Mouse (Mus musculus): Measurements from ENCODE around the gene Cinp. TPM values are rescaled to one million over a fixed set of nuclear protein-coding genes. Genes with fewer than 3 reads are reported as not detected.

Cinp gene
- total and polyA plus RNA-seq, 3 experiments: 162 to 210 TPM; not detected in 1

DNA sequence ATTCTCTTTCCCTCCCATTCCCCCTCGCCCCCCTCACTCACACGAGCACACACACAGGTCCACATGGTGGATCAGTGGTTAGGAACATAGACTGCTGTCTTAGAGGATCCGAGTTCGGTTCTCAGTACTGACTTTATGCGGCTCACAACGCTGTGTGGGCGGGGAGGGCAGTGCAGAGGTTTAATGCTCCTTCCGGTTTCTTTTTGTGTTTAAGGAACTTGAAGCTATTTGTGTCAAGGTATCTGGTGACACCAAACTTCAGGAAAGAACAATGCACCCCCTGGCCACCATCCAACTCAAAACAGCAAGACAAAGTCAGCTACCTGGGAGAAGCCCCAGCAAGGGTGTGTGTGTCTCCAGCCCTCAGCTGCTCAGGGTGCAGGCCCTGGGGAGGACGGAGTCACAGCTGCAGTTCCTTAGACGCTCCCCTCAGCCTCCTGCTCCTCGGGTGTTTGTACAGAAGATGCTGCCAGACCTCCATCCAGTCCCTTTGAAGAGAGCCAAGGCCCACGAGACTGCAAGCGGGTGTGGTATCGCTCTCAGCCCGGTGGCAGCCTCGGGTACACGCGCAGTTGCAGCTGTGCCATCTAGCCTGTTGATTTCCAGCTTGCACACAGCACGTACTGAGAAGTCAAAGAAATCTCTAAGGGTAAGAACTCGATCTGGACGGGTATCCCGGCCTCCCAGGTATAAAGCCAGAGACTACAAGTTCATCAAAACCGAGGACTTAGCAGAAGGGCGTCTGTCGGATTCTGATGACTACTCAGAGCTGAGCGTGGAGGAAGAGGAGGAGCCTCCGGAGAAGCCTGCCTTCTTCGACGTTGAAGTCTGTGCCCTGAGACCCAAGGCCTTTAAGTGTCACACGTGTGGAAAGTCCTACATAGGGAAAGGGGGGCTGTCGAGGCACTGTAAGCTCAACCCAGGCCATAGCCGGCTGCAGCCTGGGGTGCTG is 33.9 kb downstream of the Cinp start:
- Histone ChIP-seq H3K79me2 (ENCODE audit: control insufficient read depth, insufficient read depth, low read length, poor library complexity) (peaks cover 6% of the 10 kb centered on the region; the same call in 1 of the 2 replicates), H3K9ac (ENCODE audit: control insufficient read depth, low read depth, low read length, poor library complexity, severe bottlenecking) (0 out of 2 replicates have a peak overlapping the region, but pooled peaks have one; percentile 8), H3K27ac (ENCODE audit: control insufficient read depth, low read depth, low read length) (0 out of 2 replicates have a peak overlapping the region, but pooled peaks have one; percentile 10), H3K9me3 (replicated peaks; ENCODE audit: insufficient read depth, low read length) (no peaks in the 10 kb centered on the region), H3K27me3 (ENCODE audit: control insufficient read depth in 1 of 2, insufficient read depth in 2 of 2, low read length in 2 of 2) (no peaks in the 10 kb centered on the region), H3K36me3 (ENCODE audit: control insufficient read depth in 1 of 2, insufficient read depth in 2 of 2, low read length in 2 of 2) (peaks cover 0 to 23% of the 10 kb centered on the region in 2 experiments; a peak in 2 of 4 replicates), H3K4me3 (ENCODE audit: control insufficient read depth in 1 of 2, insufficient read depth in 1 of 2, low read depth in 2 of 2, low read length in 2 of 2) (no peak overlapping the region), H3K4me1 (ENCODE audit: control insufficient read depth in 1 of 2, insufficient read depth in 2 of 2, low read length in 2 of 2) (peaks cover 5 to 49% of the 10 kb centered on the region in 2 experiments)
- 0 out of 2 replicates have a peak, but pooled peaks have one; percentile 24 for TF ChIP-seq ELF1 (IDR thresholded peaks at IDR 0.05; ENCODE audit: low read depth, low read length)
- TF ChIP-seq SIN3A (IDR thresholded peaks at IDR 0.05; ENCODE audit: low read length): 0 out of 2 replicates have a peak, but pooled peaks have one; percentile 22
- no peak for TF ChIP-seq TCF12 (IDR thresholded peaks at IDR 0.05; ENCODE audit: low read depth, low read length)
- peak; percentile 76 for DNase-seq (ENCODE audit: low read depth, low spot score)

DNA sequence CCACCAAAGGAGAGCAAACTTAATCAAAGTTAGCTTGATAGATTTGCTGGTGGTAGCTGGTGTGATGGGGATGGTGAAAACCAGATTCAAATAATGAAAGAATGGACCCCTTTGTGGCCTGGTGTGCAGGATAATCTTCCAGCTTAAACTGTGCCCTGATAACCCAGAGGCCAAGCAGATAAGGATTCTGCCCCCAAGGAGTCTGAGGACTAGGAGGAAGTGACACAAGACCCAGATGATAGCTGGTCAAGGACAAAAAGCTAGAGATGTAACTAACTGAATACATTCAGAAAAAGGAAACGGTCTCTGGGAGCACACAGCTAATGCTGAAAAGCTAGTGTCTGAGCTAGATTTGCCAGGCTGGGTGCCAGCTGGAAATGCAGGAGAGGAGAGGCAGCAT is 37.0 kb downstream of the Cinp start:
- no peaks in the 10 kb centered on the region for H3K9me3 ChIP-seq (replicated peaks; ENCODE audit: insufficient read depth, low read length)
- no peaks in the 10 kb centered on the region for H3K27me3 ChIP-seq (ENCODE audit: control insufficient read depth in 1 of 2, insufficient read depth in 2 of 2, low read length in 2 of 2)
- peaks cover 0 to 10% of the 10 kb centered on the region in 2 experiments; a peak in 2 of 4 replicates for H3K36me3 ChIP-seq (ENCODE audit: control insufficient read depth in 1 of 2, insufficient read depth in 2 of 2, low read length in 2 of 2)
- H3K4me3 ChIP-seq (ENCODE audit: control insufficient read depth in 1 of 2, insufficient read depth in 1 of 2, low read depth in 2 of 2, low read length in 2 of 2): peak overlapping the region; percentile 15 to 81; a peak in 3 of 4 replicates
- DNase-seq (ENCODE audit: low read depth, low spot score): peak; percentile 47
- H3K27ac ChIP-seq (ENCODE audit: control insufficient read depth, low read depth, low read length): peak overlapping the region; percentile 57
- H3K9ac ChIP-seq (ENCODE audit: control insufficient read depth, low read depth, low read length, poor library complexity, severe bottlenecking): peak overlapping the region; percentile 94
- peaks cover 6% of the 10 kb centered on the region; the same call in 1 of the 2 replicates for H3K79me2 ChIP-seq (ENCODE audit: control insufficient read depth, insufficient read depth, low read length, poor library complexity)
- H3K4me1 ChIP-seq (ENCODE audit: control insufficient read depth in 1 of 2, insufficient read depth in 2 of 2, low read length in 2 of 2): peaks cover 4 to 34% of the 10 kb centered on the region in 2 experiments
- TF ChIP-seq USF1 (IDR thresholded peaks at IDR 0.05; ENCODE audit: low read depth, low read length): no peak
- TF ChIP-seq ETS1 (IDR thresholded peaks at IDR 0.05; ENCODE audit: low read depth, low read length): peak; percentile 68
- no peak for TF ChIP-seq E2F4 (IDR thresholded peaks at IDR 0.05; ENCODE audit: borderline replicate concordance, low read depth, low read length)
- TF ChIP-seq TBP (IDR thresholded peaks at IDR 0.05; ENCODE audit: low read depth, low read length): no peak
- 0 out of 2 replicates have a peak, but pooled peaks have one; percentile 32 for TF ChIP-seq TCF12 (IDR thresholded peaks at IDR 0.05; ENCODE audit: low read depth, low read length)
- peak; percentile 51; the same call in 1 of the 2 replicates for TF ChIP-seq HCFC1 (IDR thresholded peaks at IDR 0.05; ENCODE audit: low read depth, low read length)
- peak; percentile 26; the same call in 1 of the 2 replicates for TF ChIP-seq ELF1 (IDR thresholded peaks at IDR 0.05; ENCODE audit: low read depth, low read length)
- no peak for TF ChIP-seq MXI1 (IDR thresholded peaks at IDR 0.05; ENCODE audit: low read depth, low read length)
- no peak for TF ChIP-seq POLR2A (IDR thresholded peaks at IDR 0.05; ENCODE audit: control insufficient read depth in 1 of 2, insufficient read depth in 1 of 2, low read depth in 1 of 2, low read length in 2 of 2, poor library complexity in 1 of 2)
- TF ChIP-seq ZNF384 (IDR thresholded peaks at IDR 0.05; ENCODE audit: low read depth, low read length): no peak
- TF ChIP-seq GATA1 (IDR thresholded peaks at IDR 0.05; ENCODE audit: low read depth, low read length): peak; percentile 79
- no peak for TF ChIP-seq CHD2 (IDR thresholded peaks at IDR 0.05; ENCODE audit: low read length)
- no peak for TF ChIP-seq MAX (IDR thresholded peaks at IDR 0.05; ENCODE audit: low read length)
- no peak for TF ChIP-seq SMC3 (IDR thresholded peaks at IDR 0.05; ENCODE audit: low read depth, low read length)
- TF ChIP-seq JUND (IDR thresholded peaks at IDR 0.05; ENCODE audit: low read depth, low read length): no peak
- TF ChIP-seq MAFK (IDR thresholded peaks at IDR 0.05; ENCODE audit: borderline replicate concordance, low read depth, low read length): no peak
- TF ChIP-seq UBTF (IDR thresholded peaks at IDR 0.05; ENCODE audit: borderline replicate concordance, insufficient read depth, low read depth, low read length): no peak
- TF ChIP-seq RCOR1 (IDR thresholded peaks at IDR 0.05; ENCODE audit: low read depth, low read length): peak; percentile 52; the same call in 1 of the 2 replicates
- TF ChIP-seq CHD1 (IDR thresholded peaks at IDR 0.05; ENCODE audit: low read depth, low read length): no peak
- no peak for TF ChIP-seq ZC3H11A (IDR thresholded peaks at IDR 0.05; ENCODE audit: low read depth, low read length)
- no peak for TF ChIP-seq NRF1 (IDR thresholded peaks at IDR 0.05; ENCODE audit: insufficient read depth, low read depth, low read length, poor library complexity, severe bottlenecking)
- no peak for TF ChIP-seq KAT2A (conservative IDR thresholded peaks at IDR 0.05; ENCODE audit: low read depth, low read length)
- no peak for TF ChIP-seq BHLHE40 (IDR thresholded peaks at IDR 0.05; ENCODE audit: borderline replicate concordance, low read depth, low read length)
- TF ChIP-seq POLR2AphosphoS5 (IDR thresholded peaks at IDR 0.05; ENCODE audit: borderline replicate concordance, low read depth, low read length): no peak
- TF ChIP-seq SIN3A (IDR thresholded peaks at IDR 0.05; ENCODE audit: low read length): no peak
- TF ChIP-seq CTCF (IDR thresholded peaks at IDR 0.05 in 2 of 3, conservative IDR thresholded peaks at IDR 0.05 in 1 of 3; ENCODE audit: control insufficient read depth in 1 of 3, insufficient read depth in 1 of 3, low read depth in 2 of 3, low read length in 3 of 3, poor library complexity in 1 of 3, severe bottlenecking in 1 of 3): no peak
- TF ChIP-seq POLR2AphosphoS2 (IDR thresholded peaks at IDR 0.05; ENCODE audit: low read length): no peak
- no peak for TF ChIP-seq TAL1 (IDR thresholded peaks at IDR 0.05; ENCODE audit: low read length)
- no peak for TF ChIP-seq MYC (IDR thresholded peaks at IDR 0.05; ENCODE audit: low read depth, low read length)
